Mouse (Mus musculus): ENCODE measurements at regions not wholly inside any gene's neighbourhood (a gene's known extent, or its start where the extent isn't known, plus 50 kb on each side); places are given as distances from the start of the nearest gene placed in this dataset.

GRCm38 (mm10) chr2:79510485-79511094 lies 54.0 kb upstream of the Cerkl start:
- Histone ChIP-seq H3K27ac (ENCODE audit: insufficient read depth, low read length) (no peak overlapping the region), H3K4me3 (ENCODE audit: extremely low read depth, insufficient read depth, insufficient read length) (no peak overlapping the region), H3K4me1 (ENCODE audit: control insufficient read depth, insufficient read depth, insufficient read length) (no peaks in the 10 kb centered on the region), H3K27me3 (ENCODE audit: control insufficient read depth, insufficient read depth, low read length) (no peaks in the 10 kb centered on the region), H3K36me3 (ENCODE audit: control insufficient read depth, insufficient read depth, low read length) (no peaks in the 10 kb centered on the region)
- 85% methylated on average over 10 of the region's 10 CpGs for WGBS
- TF ChIP-seq CTCF (IDR thresholded peaks at IDR 0.05; ENCODE audit: extremely low read depth, insufficient read depth, insufficient read length, insufficient replicate concordance) (no peak), POLR2A (IDR thresholded peaks at IDR 0.05; ENCODE audit: low read depth, low read length) (no peak)
- no peak for DNase-seq (ENCODE audit: low read depth in 1 of 2, low spot score in 2 of 2)

GRCm38 (mm10) chr2:79511108-79511507 lies 54.5 kb upstream of the Cerkl start:
- TF ChIP-seq POLR2A (IDR thresholded peaks at IDR 0.05; ENCODE audit: low read depth, low read length) (no peak), CTCF (IDR thresholded peaks at IDR 0.05; ENCODE audit: extremely low read depth, insufficient read depth, insufficient read length, insufficient replicate concordance) (no peak)
- Histone ChIP-seq H3K4me1 (ENCODE audit: control insufficient read depth, insufficient read depth, insufficient read length) (no peaks in the 10 kb centered on the region), H3K27ac (ENCODE audit: insufficient read depth, low read length) (no peak overlapping the region), H3K4me3 (ENCODE audit: extremely low read depth, insufficient read depth, insufficient read length) (no peak overlapping the region), H3K36me3 (ENCODE audit: control insufficient read depth, insufficient read depth, low read length) (no peaks in the 10 kb centered on the region), H3K27me3 (ENCODE audit: control insufficient read depth, insufficient read depth, low read length) (no peaks in the 10 kb centered on the region)
- no peak for DNase-seq (ENCODE audit: low read depth in 1 of 2, low spot score in 2 of 2)
- WGBS, result 81% methylated on average over 6 of the region's 6 CpGs

GRCm38 (mm10) chr2:79511676-79512323 lies 55.2 kb upstream of the Cerkl start:
- Histone ChIP-seq H3K4me1 (ENCODE audit: control insufficient read depth, insufficient read depth, insufficient read length) (no peaks in the 10 kb centered on the region), H3K27ac (ENCODE audit: insufficient read depth, low read length) (no peak overlapping the region), H3K4me3 (ENCODE audit: extremely low read depth, insufficient read depth, insufficient read length) (no peak overlapping the region), H3K27me3 (ENCODE audit: control insufficient read depth, insufficient read depth, low read length) (no peaks in the 10 kb centered on the region), H3K36me3 (ENCODE audit: control insufficient read depth, insufficient read depth, low read length) (no peaks in the 10 kb centered on the region)
- WGBS, result 24% methylated on average over 11 of the region's 11 CpGs
- peak; percentile 22 to 35 for DNase-seq (ENCODE audit: low read depth in 1 of 2, low spot score in 2 of 2)
- no peak for TF ChIP-seq POLR2A (IDR thresholded peaks at IDR 0.05; ENCODE audit: low read depth, low read length)
- TF ChIP-seq CTCF (IDR thresholded peaks at IDR 0.05; ENCODE audit: extremely low read depth, insufficient read depth, insufficient read length, insufficient replicate concordance), result no peak

GRCm38 (mm10) chr2:79512374-79512773 lies 55.8 kb upstream of the Cerkl start:
- 73% methylated on average over 2 of the region's 2 CpGs for WGBS
- Histone ChIP-seq H3K27ac (ENCODE audit: insufficient read depth, low read length) (no peak overlapping the region), H3K4me1 (ENCODE audit: control insufficient read depth, insufficient read depth, insufficient read length) (no peaks in the 10 kb centered on the region), H3K27me3 (ENCODE audit: control insufficient read depth, insufficient read depth, low read length) (no peaks in the 10 kb centered on the region), H3K36me3 (ENCODE audit: control insufficient read depth, insufficient read depth, low read length) (no peaks in the 10 kb centered on the region), H3K4me3 (ENCODE audit: extremely low read depth, insufficient read depth, insufficient read length) (no peak overlapping the region)
- DNase-seq (ENCODE audit: low read depth in 1 of 2, low spot score in 2 of 2), result no peak
- no peak for TF ChIP-seq POLR2A (IDR thresholded peaks at IDR 0.05; ENCODE audit: low read depth, low read length)
- TF ChIP-seq CTCF (IDR thresholded peaks at IDR 0.05; ENCODE audit: extremely low read depth, insufficient read depth, insufficient read length, insufficient replicate concordance), result no peak

GRCm38 (mm10) chr2:79513726-79514125 lies 57.1 kb upstream of the Cerkl start:
- TF ChIP-seq CTCF (IDR thresholded peaks at IDR 0.05; ENCODE audit: extremely low read depth, insufficient read depth, insufficient read length, insufficient replicate concordance), result no peak
- no peak for TF ChIP-seq POLR2A (IDR thresholded peaks at IDR 0.05; ENCODE audit: low read depth, low read length)
- no peak overlapping the region for H3K4me3 ChIP-seq (ENCODE audit: extremely low read depth, insufficient read depth, insufficient read length)
- no peaks in the 10 kb centered on the region for H3K36me3 ChIP-seq (ENCODE audit: control insufficient read depth, insufficient read depth, low read length)
- no peaks in the 10 kb centered on the region for H3K4me1 ChIP-seq (ENCODE audit: control insufficient read depth, insufficient read depth, insufficient read length)
- DNase-seq (ENCODE audit: low read depth in 1 of 2, low spot score in 2 of 2), result no peak
- no peaks in the 10 kb centered on the region for H3K27me3 ChIP-seq (ENCODE audit: control insufficient read depth, insufficient read depth, low read length)
- 79% methylated on average over 3 of the region's 3 CpGs for WGBS
- no peak overlapping the region for H3K27ac ChIP-seq (ENCODE audit: insufficient read depth, low read length)

- DNase-seq (ENCODE audit: low read depth in 1 of 2, low spot score in 2 of 2), result no peak
- Histone ChIP-seq H3K27me3 (ENCODE audit: control insufficient read depth, insufficient read depth, low read length) (no peaks in the 10 kb centered on the region), H3K36me3 (ENCODE audit: control insufficient read depth, insufficient read depth, low read length) (no peaks in the 10 kb centered on the region), H3K4me3 (ENCODE audit: extremely low read depth, insufficient read depth, insufficient read length) (no peak overlapping the region), H3K27ac (ENCODE audit: insufficient read depth, low read length) (no peak overlapping the region), H3K4me1 (ENCODE audit: control insufficient read depth, insufficient read depth, insufficient read length) (no peaks in the 10 kb centered on the region)
- WGBS, result 62% methylated on average over 8 of the region's 8 CpGs
- no peak for TF ChIP-seq CTCF (IDR thresholded peaks at IDR 0.05; ENCODE audit: extremely low read depth, insufficient read depth, insufficient read length, insufficient replicate concordance)
- TF ChIP-seq POLR2A (IDR thresholded peaks at IDR 0.05; ENCODE audit: low read depth, low read length), result no peak
Observed at GRCm38 (mm10) chr2:79518046-79518750, 61.6 kb upstream of the Cerkl start.

Data from spleen, adult 2 months (tissue).